Comparison of ENCODE assay signal across 8 mouse cellular contexts in the genomic region with DNA sequence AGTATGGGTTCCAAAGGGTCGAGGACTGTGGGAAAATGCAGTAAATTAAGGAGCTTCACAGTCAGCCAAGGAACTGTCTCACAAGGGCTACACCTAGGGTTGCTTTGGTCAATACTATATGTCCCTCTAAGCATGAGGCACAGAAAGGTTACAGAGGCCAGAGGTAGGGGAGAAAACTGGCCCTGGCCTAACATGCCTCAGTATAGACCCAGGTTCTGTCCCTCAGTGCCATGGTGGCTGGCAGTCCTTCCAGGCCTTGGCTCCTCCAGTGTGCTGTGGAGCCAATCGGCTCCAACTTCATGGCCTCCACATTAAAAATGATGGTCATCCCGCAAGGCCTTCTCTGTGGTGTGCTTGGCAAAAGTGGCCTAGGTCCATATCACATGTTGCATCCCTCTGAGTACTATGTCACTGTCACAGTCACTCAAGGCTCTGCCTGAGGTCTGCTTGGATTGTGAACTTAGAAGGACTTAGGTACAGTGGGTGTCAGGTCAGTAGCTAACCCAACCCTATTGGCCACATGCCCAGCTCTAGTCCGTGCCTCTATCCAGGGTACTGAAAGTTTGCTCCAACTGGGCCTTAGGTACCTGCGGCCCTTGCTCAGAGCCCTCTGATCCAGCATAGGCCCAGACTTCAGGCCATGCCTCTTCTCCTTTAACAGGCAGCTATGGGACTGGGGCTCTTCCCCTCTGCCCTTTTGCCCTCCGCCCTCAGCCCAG. TPM values are rescaled to one million over a fixed set of nuclear protein-coding genes. Genes with fewer than 3 reads are reported as not detected.
DNase-seq lines count a peak whose midpoint lies in the region; ATAC-seq and TF ChIP-seq lines count a peak whose summit lies in the region.

No protein-coding gene starts in this region.

- H3K4me2 ChIP-seq in heart, postnatal 0 days (ENCODE audit: low read depth, low read length), result no peak overlapping the region
- H3K4me2 ChIP-seq in embryonic facial prominence, embryonic 11.5 days (ENCODE audit: low read depth, low read length), result no peak overlapping the region
- no peak overlapping the region for H3K4me2 ChIP-seq in limb, embryonic 11.5 days (ENCODE audit: low read depth, severe bottlenecking)

- no peaks in the 10 kb centered on the region for H3K36me3 ChIP-seq in heart, postnatal 0 days (replicated peaks; ENCODE audit: control insufficient read depth, insufficient read depth, low read length)
- no peaks in the 10 kb centered on the region for H3K36me3 ChIP-seq in embryonic facial prominence, embryonic 11.5 days (replicated peaks; ENCODE audit: control insufficient read depth, insufficient read depth, low read depth, low read length)
- no peaks in the 10 kb centered on the region for H3K36me3 ChIP-seq in limb, embryonic 11.5 days (ENCODE audit: control insufficient read depth, insufficient read depth, low read length)

- H3K9me3 ChIP-seq in heart, postnatal 0 days (replicated peaks; ENCODE audit: control insufficient read depth, low read length), result no peaks in the 10 kb centered on the region
- no peaks in the 10 kb centered on the region for H3K9me3 ChIP-seq in embryonic facial prominence, embryonic 11.5 days (replicated peaks; ENCODE audit: control insufficient read depth, low read length)
- H3K9me3 ChIP-seq in limb, embryonic 11.5 days (ENCODE audit: control insufficient read depth, low read length), result no peaks in the 10 kb centered on the region

- WGBS in heart, postnatal 0 days, result 60% methylated on average over 6 of the region's 6 CpGs
- 59% methylated on average over 6 of the region's 6 CpGs for WGBS in embryonic facial prominence, embryonic 11.5 days
- WGBS in limb, embryonic 11.5 days, result 60% methylated on average over 6 of the region's 6 CpGs

- DNase-seq in heart, postnatal 0 days (ENCODE audit: low spot score), result peak; percentile 50
- DNase-seq in heart, adult 11 months, result no peak
- peak; percentile 67 for DNase-seq in ES-CJ7 (ENCODE audit: low read depth, low spot score)
- DNase-seq in embryonic facial prominence, embryonic 11.5 days (ENCODE audit: low spot score), result peak; percentile 76
- DNase-seq in limb, embryonic 11.5 days (ENCODE audit: low spot score), result peak; percentile 63
- DNase-seq in left cerebral cortex, postnatal 10 days (ENCODE audit: extremely low spot score in 1 of 2, low spot score in 2 of 2), result no peak
- no peak for DNase-seq in left cerebral cortex, adult 9 months (ENCODE audit: low spot score in 2 of 2)
- no peak for DNase-seq in left cerebral cortex, adult 2 months (ENCODE audit: extremely low spot score in 1 of 2, low spot score in 2 of 2)

- H3K9ac ChIP-seq in heart, postnatal 0 days (replicated peaks; ENCODE audit: low read depth, low read length), result no peak overlapping the region
- no peak overlapping the region for H3K9ac ChIP-seq in embryonic facial prominence, embryonic 11.5 days (replicated peaks; ENCODE audit: low read length)
- H3K9ac ChIP-seq in limb, embryonic 11.5 days (ENCODE audit: low read length), result no peak overlapping the region

- H3K27me3 ChIP-seq in heart, postnatal 0 days (ENCODE audit: control insufficient read depth, insufficient read depth, low read length), result no peaks in the 10 kb centered on the region
- no peaks in the 10 kb centered on the region for H3K27me3 ChIP-seq in embryonic facial prominence, embryonic 11.5 days (ENCODE audit: control insufficient read depth, insufficient read depth, low read length)
- 0 out of 2 replicates have a peak, but pooled peaks cover 2% of the 10 kb centered on the region for H3K27me3 ChIP-seq in limb, embryonic 11.5 days (ENCODE audit: control insufficient read depth, insufficient read depth, low read length)

- no peaks in the 10 kb centered on the region for H3K4me1 ChIP-seq in heart, postnatal 0 days (ENCODE audit: control insufficient read depth, insufficient read depth)
- H3K4me1 ChIP-seq in embryonic facial prominence, embryonic 11.5 days (ENCODE audit: control insufficient read depth, insufficient read depth, low read length), result no peaks in the 10 kb centered on the region
- no peaks in the 10 kb centered on the region for H3K4me1 ChIP-seq in limb, embryonic 11.5 days (ENCODE audit: control insufficient read depth, insufficient read depth, low read length)

- ATAC-seq in heart, postnatal 0 days (ENCODE audit: insufficient read depth, low read depth), result peak; percentile 33; the same call in 1 of the 2 replicates
- no peak for ATAC-seq in embryonic facial prominence, embryonic 11.5 days (replicated peaks; ENCODE audit: insufficient number of reproducible peaks, low FRiP score, low TSS enrichment, low read depth)
- ATAC-seq in limb, embryonic 11.5 days (ENCODE audit: insufficient number of reproducible peaks, low FRiP score, low TSS enrichment, low read depth), result no peak

- TF ChIP-seq EP300 in heart, postnatal 0 days (IDR thresholded peaks at IDR 0.05; ENCODE audit: low read depth), result no peak

- no peak overlapping the region for H3K4me3 ChIP-seq in heart, postnatal 0 days (ENCODE audit: low read depth, low read length)
- H3K4me3 ChIP-seq in embryonic facial prominence, embryonic 11.5 days (ENCODE audit: low read depth, low read length), result no peak overlapping the region
- H3K4me3 ChIP-seq in limb, embryonic 11.5 days (ENCODE audit: low read depth, low read length), result no peak overlapping the region
- H3K4me3 ChIP-seq in left cerebral cortex, adult 2 months, result no peak overlapping the region

- H3K27ac ChIP-seq in heart, postnatal 0 days (ENCODE audit: low read depth), result no peak overlapping the region
- H3K27ac ChIP-seq in embryonic facial prominence, embryonic 11.5 days (replicated peaks; ENCODE audit: low read depth, low read length), result no peak overlapping the region
- H3K27ac ChIP-seq in limb, embryonic 11.5 days (replicated peaks; ENCODE audit: low read depth, low read length), result no peak overlapping the region
- H3K27ac ChIP-seq in left cerebral cortex, adult 2 months, result no peak overlapping the region

- no peak for TF ChIP-seq CTCF in heart, postnatal 0 days (IDR thresholded peaks at IDR 0.05; ENCODE audit: low read depth)
- TF ChIP-seq CTCF in left cerebral cortex, adult 2 months (IDR thresholded peaks at IDR 0.05), result no peak

- intact Hi-C loops in left cerebral cortex, postnatal 10 days (cut with DNase I), result no loop called here
- intact Hi-C loops in left cerebral cortex, adult 2 months (cut with DNase I), result no loop called here

RNA-seq across cellular contexts. Expression of a gene that starts 47.1 kb away (rescaled TPM):
- total RNA-seq in heart, postnatal 0 days (2014; rRNA removed; ENCODE audit: low replicate concordance), result 33.4 and 37.3 TPM in 2 replicates
- polyA plus RNA-seq in heart, postnatal 0 days (2015; fragmentation: Nextera tagmentation; extraction: Ambion mirVana), result 26.7 and 28.5 TPM in 2 replicates
- polyA plus RNA-seq in embryonic facial prominence, embryonic 11.5 days (2014; fragmentation: Nextera tagmentation; extraction: Ambion mirVana), result 43.3 and 49.7 TPM in 2 replicates
- polyA plus RNA-seq in limb, embryonic 11.5 days (2014; fragmentation: Nextera tagmentation; extraction: Ambion mirVana), result 42.8 and 47.9 TPM in 2 replicates
- 10 to 100 TPM; 31.8 to 35.7 TPM for total RNA-seq in left cerebral cortex, postnatal 10 days (2021)
- 10 to 100 TPM; 35.3 to 35.6 TPM for total RNA-seq in left cerebral cortex, adult 2 months (2021)

RNA-seq across cellular contexts. Expression of a gene that starts 55.3 kb away (rescaled TPM):
- total RNA-seq in heart, postnatal 0 days (2014; rRNA removed; ENCODE audit: low replicate concordance), result 13.4 and 22.1 TPM in 2 replicates
- 14.3 and 16.9 TPM in 2 replicates for polyA plus RNA-seq in heart, postnatal 0 days (2015; fragmentation: Nextera tagmentation; extraction: Ambion mirVana)
- polyA plus RNA-seq in embryonic facial prominence, embryonic 11.5 days (2014; fragmentation: Nextera tagmentation; extraction: Ambion mirVana), result 14.3 and 18.9 TPM in 2 replicates
- polyA plus RNA-seq in limb, embryonic 11.5 days (2014; fragmentation: Nextera tagmentation; extraction: Ambion mirVana), result 13.1 and 14.1 TPM in 2 replicates
- 10 to 100 TPM; 19.0 to 21.4 TPM for total RNA-seq in left cerebral cortex, postnatal 10 days (2021)
- 10 to 100 TPM; 14.7 to 16.7 TPM for total RNA-seq in left cerebral cortex, adult 2 months (2021)

RNA-seq across cellular contexts. Expression of a gene that starts 55.4 kb away (rescaled TPM):
- total RNA-seq in heart, postnatal 0 days (2014; rRNA removed; ENCODE audit: low replicate concordance), result 42.3 and 56.4 TPM in 2 replicates
- 22.5 and 23.2 TPM in 2 replicates for polyA plus RNA-seq in heart, postnatal 0 days (2015; fragmentation: Nextera tagmentation; extraction: Ambion mirVana)
- polyA plus RNA-seq in embryonic facial prominence, embryonic 11.5 days (2014; fragmentation: Nextera tagmentation; extraction: Ambion mirVana), result 39.2 and 41.9 TPM in 2 replicates
- polyA plus RNA-seq in limb, embryonic 11.5 days (2014; fragmentation: Nextera tagmentation; extraction: Ambion mirVana), result 36.5 and 40.9 TPM in 2 replicates
- total RNA-seq in left cerebral cortex, postnatal 10 days (2021), result 10 to 100 TPM; 34.1 to 37.8 TPM
- 10 to 100 TPM; 39.7 to 48.3 TPM for total RNA-seq in left cerebral cortex, adult 2 months (2021)

Comparison
In these comparisons a context has a peak if more than half of its experiments do, and no peak if none do; other contexts are left out.
1. DNase-seq: peak in heart, postnatal 0 days (single experiment), ES-CJ7 (single experiment), embryonic facial prominence, embryonic 11.5 days (single experiment) and limb, embryonic 11.5 days (single experiment); none in heart, adult 11 months (single experiment), left cerebral cortex, postnatal 10 days (0 of 2), left cerebral cortex, adult 9 months (0 of 2) and left cerebral cortex, adult 2 months (0 of 2).